Mouse (Mus musculus): ENCODE measurements around the gene D6Wsu163e. TPM values are rescaled to one million over a fixed set of nuclear protein-coding genes. Genes with fewer than 3 reads are reported as not detected.

Gene D6Wsu163e
- total and polyA plus RNA-seq, 3 experiments = 18.7 to 42.0 (median 31.1) TPM

DNA sequence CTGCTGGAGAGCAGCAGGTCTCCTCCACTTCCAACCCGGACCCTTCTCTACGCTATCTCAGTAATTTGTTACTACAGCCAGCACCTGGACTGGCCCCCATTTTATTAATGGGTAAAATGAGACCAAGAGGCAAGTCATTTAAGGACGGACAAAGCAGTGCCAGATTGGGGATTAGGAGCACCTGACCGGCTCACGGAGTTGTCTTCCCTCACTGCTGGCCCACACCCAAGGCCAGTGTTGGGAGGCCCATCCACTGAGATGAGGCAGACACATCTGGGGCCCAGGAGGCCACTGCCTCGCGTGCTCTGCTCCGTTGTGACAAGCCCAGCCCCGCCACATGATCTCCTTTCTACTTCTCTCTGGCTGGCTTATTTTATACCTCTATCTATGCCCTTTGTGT lies 23.7 kb downstream of the D6Wsu163e start:
- DNase-seq (ENCODE audit: extremely low read depth) = no peak
- Histone ChIP-seq H3K79me2 (replicated peaks; ENCODE audit: control insufficient read depth, extremely low read depth, insufficient read depth, poor library complexity, severe bottlenecking) (no peaks in the 10 kb centered on the region), H3K4me3 (replicated peaks in 1 of 3; ENCODE audit: low read depth in 2 of 3, low read length in 2 of 3, poor library complexity in 1 of 3) (no peak overlapping the region), H3K27ac (ENCODE audit: insufficient read depth, low read depth) (no peak overlapping the region), H3K4me1 (ENCODE audit: control insufficient read depth in 1 of 2, insufficient read depth in 2 of 2) (no peaks in the 10 kb centered on the region), H3K36me3 (replicated peaks in 1 of 2; ENCODE audit: control insufficient read depth in 1 of 2, insufficient read depth in 1 of 2, low read length in 1 of 2) (peaks cover 27 to 66% of the 10 kb centered on the region in 2 experiments), H3K27me3 (replicated peaks) (no peaks in the 10 kb centered on the region), H3K4me2 (ENCODE audit: insufficient read depth, low read depth, poor library complexity, severe bottlenecking) (no peak overlapping the region), H3K9ac (ENCODE audit: insufficient read depth, low read depth) (no peak overlapping the region), H3K9me3 (replicated peaks; ENCODE audit: low read length) (no peaks in the 10 kb centered on the region)
- dilution Hi-C loops (cut with MboI; ENCODE audit: extremely low pct_ligation_motif_present, extremely low pct_unique_long_range_greater_than_20kb, low sequenced_read_pairs) = no loop called here
- no peak for TF ChIP-seq USF2 (conservative IDR thresholded peaks at IDR 0.05; ENCODE audit: low read depth, low read length)
- no peak for TF ChIP-seq CHD1 (IDR thresholded peaks at IDR 0.05; ENCODE audit: low read depth, low read length)
- no peak for TF ChIP-seq SIN3A (IDR thresholded peaks at IDR 0.05; ENCODE audit: low read length)
- TF ChIP-seq CHD2 (IDR thresholded peaks at IDR 0.05; ENCODE audit: low read length) = no peak
- TF ChIP-seq ZMIZ1 (IDR thresholded peaks at IDR 0.05; ENCODE audit: low read depth, low read length) = no peak
- in situ Hi-C loops (cut with MboI; ENCODE audit: low pct_ligation_motif_present, low pct_unique_long_range_greater_than_20kb, low sequenced_read_pairs) = loop anchor here (10.0 kb wide), 1 partner anchor 141 kb away; the partner anchor contains the start of gene Tigar

GRCm38 (mm10) chr6:126966241-126967026 lies 26.7 kb downstream of the D6Wsu163e start:
- in situ Hi-C loops (cut with MboI; ENCODE audit: low pct_ligation_motif_present, low pct_unique_long_range_greater_than_20kb, low sequenced_read_pairs) = loop anchor here (10.0 kb wide), 1 partner anchor 138 kb away; the partner anchor contains the start of gene Tigar
- H3K27me3 ChIP-seq (replicated peaks) = no peaks in the 10 kb centered on the region
- no peak overlapping the region for H3K4me3 ChIP-seq (replicated peaks in 1 of 3; ENCODE audit: low read depth in 2 of 3, low read length in 2 of 3, poor library complexity in 1 of 3)
- no peak for DNase-seq (ENCODE audit: extremely low read depth)
- dilution Hi-C loops (cut with MboI; ENCODE audit: extremely low pct_ligation_motif_present, extremely low pct_unique_long_range_greater_than_20kb, low sequenced_read_pairs) = no loop called here
- peaks cover 0 to 8% of the 10 kb centered on the region in 2 experiments; a peak in 1 of 4 replicates for H3K4me1 ChIP-seq (ENCODE audit: control insufficient read depth in 1 of 2, insufficient read depth in 2 of 2)
- H3K27ac ChIP-seq (ENCODE audit: insufficient read depth, low read depth) = no peak overlapping the region
- no peaks in the 10 kb centered on the region for H3K9me3 ChIP-seq (replicated peaks; ENCODE audit: low read length)
- H3K79me2 ChIP-seq (replicated peaks; ENCODE audit: control insufficient read depth, extremely low read depth, insufficient read depth, poor library complexity, severe bottlenecking) = no peaks in the 10 kb centered on the region
- no peak overlapping the region for H3K4me2 ChIP-seq (ENCODE audit: insufficient read depth, low read depth, poor library complexity, severe bottlenecking)
- TF ChIP-seq JUN (IDR thresholded peaks at IDR 0.05; ENCODE audit: insufficient read depth, low read depth, low read length) = no peak
- TF ChIP-seq HCFC1 (IDR thresholded peaks at IDR 0.05; ENCODE audit: low read depth, low read length) = no peak
- no peak for TF ChIP-seq NRF1 (IDR thresholded peaks at IDR 0.05; ENCODE audit: low read depth, low read length)
- TF ChIP-seq ZC3H11A (IDR thresholded peaks at IDR 0.05; ENCODE audit: low read depth, low read length) = no peak
- no peak for TF ChIP-seq ZNF384 (IDR thresholded peaks at IDR 0.05; ENCODE audit: low read depth, low read length)
- TF ChIP-seq CHD1 (IDR thresholded peaks at IDR 0.05; ENCODE audit: low read depth, low read length) = no peak
- no peak for TF ChIP-seq GABPA (IDR thresholded peaks at IDR 0.05; ENCODE audit: insufficient replicate concordance, low read depth, low read length)
- no peak for TF ChIP-seq TCF12 (IDR thresholded peaks at IDR 0.05; ENCODE audit: low read depth, low read length)
- TF ChIP-seq RAD21 (IDR thresholded peaks at IDR 0.05; ENCODE audit: low read depth, low read length) = no peak
- no peak for TF ChIP-seq MEF2A (IDR thresholded peaks at IDR 0.05; ENCODE audit: borderline replicate concordance, low read depth, low read length)
- TF ChIP-seq EP300 (IDR thresholded peaks at IDR 0.05; ENCODE audit: low read length) = no peak
- no peak for TF ChIP-seq SIN3A (IDR thresholded peaks at IDR 0.05; ENCODE audit: low read length)
- TF ChIP-seq MYC (IDR thresholded peaks at IDR 0.05; ENCODE audit: low read depth, low read length) = no peak
- no peak for TF ChIP-seq ELF1 (IDR thresholded peaks at IDR 0.05; ENCODE audit: low read depth, low read length)
- TF ChIP-seq ZMIZ1 (IDR thresholded peaks at IDR 0.05; ENCODE audit: low read depth, low read length) = no peak
- no peak for TF ChIP-seq PAX5 (IDR thresholded peaks at IDR 0.05; ENCODE audit: low read length)
- TF ChIP-seq NELFE (IDR thresholded peaks at IDR 0.05; ENCODE audit: low read depth, low read length) = no peak
- peaks cover 24 to 78% of the 10 kb centered on the region in 2 experiments for H3K36me3 ChIP-seq (replicated peaks in 1 of 2; ENCODE audit: control insufficient read depth in 1 of 2, insufficient read depth in 1 of 2, low read length in 1 of 2)
- H3K9ac ChIP-seq (ENCODE audit: insufficient read depth, low read depth) = no peak overlapping the region
